Mouse (Mus musculus) neural tube, embryonic 15.5 days (tissue): ENCODE results near the gene Hist1h2bj. TPM values are rescaled to one million over a fixed set of nuclear protein-coding genes. Genes with fewer than 3 reads are reported as not detected.
"Not testable (repeated sequence)": the region's sequence is repeated elsewhere in the genome, so short reads cannot be mapped to it uniquely, and the experiment has no call there.

Experiments used
- ATAC-seq: fragments of 200-750 bp; cut with Nextera tagmentation; 2 replicates; pipeline ENCODE4 v1.8.0; 2017; ENCODE audit warnings: mild to moderate bottlenecking, moderate TSS enrichment, moderate library complexity; ENCODE audit not compliant: low FRiP score
- H3K27ac ChIP-seq: fragments of 300-500 bp; sonication (generic); replicated peaks from 2 replicates; pipeline ENCODE4 v1.5.1; 2015; ENCODE audit warnings: mild to moderate bottlenecking, inconsistent platforms
- H3K27me3 ChIP-seq: fragments of 300-500 bp; sonication (generic); replicated peaks from 2 replicates; pipeline ENCODE4 v1.6.1; 2015; ENCODE audit warnings: inconsistent platforms
- H3K36me3 ChIP-seq: fragments of 300-500 bp; sonication (generic); 2 replicates; pipeline ENCODE4 v1.6.1; 2015; ENCODE audit warnings: inconsistent platforms
- H3K4me1 ChIP-seq: fragments of 300-500 bp; sonication (generic); 2 replicates; pipeline ENCODE4 v1.6.1; 2015; ENCODE audit warnings: inconsistent platforms
- H3K4me2 ChIP-seq: fragments of 300-500 bp; sonication (generic); 2 replicates; pipeline ENCODE4 v1.6.1; 2015; ENCODE audit warnings: inconsistent platforms, mild to moderate bottlenecking, moderate library complexity
- H3K4me3 ChIP-seq: fragments of 300-500 bp; sonication (generic); replicated peaks from 2 replicates; pipeline ENCODE4 v1.5.1; 2015; ENCODE audit warnings: mild to moderate bottlenecking, inconsistent platforms
- H3K9ac ChIP-seq: fragments of 300-500 bp; sonication (generic); replicated peaks from 2 replicates; pipeline ENCODE4 v1.6.1; 2015; ENCODE audit warnings: mild to moderate bottlenecking, inconsistent platforms
- H3K9me3 ChIP-seq: fragments of 300-500 bp; sonication (generic); replicated peaks from 2 replicates; pipeline ENCODE4 v1.6.1; 2016; ENCODE audit warnings: inconsistent platforms
- WGBS: fragments of 180-500 bp; shearing (Covaris S2); methylation state at CpG from one replicate; pipeline ENCODE4 v1.1.7; 2015; ENCODE audit warnings: mixed read lengths; 5-methylcytosine and 5-hydroxymethylcytosine counted together
- polyA plus RNA-seq: library from polyadenylated mRNA; unstranded; fragments of >200 nt; fragmentation: Nextera tagmentation; extraction: Ambion mirVana; gene quantifications from 2 replicates; pipeline ENCODE4 v1.2.1, GENCODE M21; 2015

Hist1h2bj gene
- 2.0 and 7.2 TPM in 2 replicates for polyA plus RNA-seq

GRCm38 (mm10) chr13:22042568-22043502, at the start of gene Hist1h2bj, which contains the start of gene Hist1h2ag:
TSS of gene Hist1h2bj (plus strand) at chr13:22043214.
TSS of gene Hist1h2ag (minus strand) at chr13:22042944.
- peak within 1 kb of the TSS; percentile 84 for H3K27ac ChIP-seq
- not testable (repeated sequence) for H3K27me3 ChIP-seq, H3K36me3 ChIP-seq, H3K9me3 ChIP-seq
- peak within 1 kb of the TSS; percentile 44 for H3K4me3 ChIP-seq
- whole genome bisulfite sequencing: 0% methylated on average over 42 of the region's 80 CpGs
- ATAC-seq: peak; percentile 92
- H3K4me2 ChIP-seq: peak within 1 kb of the TSS; percentile 78
- peak within 1 kb of the TSS; percentile 47 for H3K9ac ChIP-seq
- H3K4me1 ChIP-seq: peaks cover 24% of the 10 kb centered on the region

- no peak overlapping the region for H3K27ac ChIP-seq
- H3K4me1 ChIP-seq: peaks cover 14% of the 10 kb centered on the region
- H3K9me3 ChIP-seq: no peaks in the 10 kb centered on the region
- WGBS: 2% methylated on average over 22 of the region's 22 CpGs
- no peak overlapping the region for H3K4me2 ChIP-seq
- peaks cover 71% of the 10 kb centered on the region for H3K27me3 ChIP-seq
- no peaks in the 10 kb centered on the region for H3K36me3 ChIP-seq
- ATAC-seq: no peak
- H3K4me3 ChIP-seq: no peak overlapping the region
- H3K9ac ChIP-seq: no peak overlapping the region
These were observed 48.9 kb upstream of the Hist1h2bj start for GRCm38 (mm10) chr13:21993957-21994738.

GRCm38 (mm10) chr13:21994896-21995295, 48.1 kb upstream of the Hist1h2bj start:
- H3K4me2 ChIP-seq: peak overlapping the region; percentile 42
- H3K27ac ChIP-seq: no peak overlapping the region
- peaks cover 14% of the 10 kb centered on the region for H3K4me1 ChIP-seq
- H3K9me3 ChIP-seq: no peaks in the 10 kb centered on the region
- H3K27me3 ChIP-seq: peaks cover 76% of the 10 kb centered on the region
- no peaks in the 10 kb centered on the region for H3K36me3 ChIP-seq
- 7% methylated on average over 8 of the region's 8 CpGs for WGBS
- H3K9ac ChIP-seq: no peak overlapping the region
- H3K4me3 ChIP-seq: peak overlapping the region; percentile 14; the same call in 1 of the 2 replicates
- ATAC-seq: no peak

- Histone ChIP-seq H3K9ac (no peak overlapping the region), H3K4me2 (peak overlapping the region; percentile 42), H3K4me3 (peak overlapping the region; percentile 14), H3K36me3 (no peaks in the 10 kb centered on the region), H3K27ac (no peak overlapping the region), H3K9me3 (no peaks in the 10 kb centered on the region), H3K27me3 (peaks cover 78% of the 10 kb centered on the region), H3K4me1 (peaks cover 14% of the 10 kb centered on the region)
- 1% methylated on average over 21 of the region's 21 CpGs for WGBS
- no peak for ATAC-seq
These were observed 47.6 kb upstream of the Hist1h2bj start for GRCm38 (mm10) chr13:21995331-21995914.

- Histone ChIP-seq H3K27ac (no peak overlapping the region), H3K4me2 (peak overlapping the region; percentile 30), H3K4me1 (peaks cover 14% of the 10 kb centered on the region), H3K36me3 (no peaks in the 10 kb centered on the region), H3K27me3 (peaks cover 82% of the 10 kb centered on the region), H3K9me3 (no peaks in the 10 kb centered on the region), H3K9ac (no peak overlapping the region), H3K4me3 (0 out of 2 replicates have a peak overlapping the region, but pooled peaks have one; percentile 12)
- no peak for ATAC-seq
- 3% methylated on average over 12 of the region's 12 CpGs for WGBS
These were observed 46.7 kb upstream of the Hist1h2bj start for GRCm38 (mm10) chr13:21996101-21996839.

- Histone ChIP-seq H3K9ac (no peak overlapping the region), H3K4me2 (peak overlapping the region; percentile 30), H3K4me3 (0 out of 2 replicates have a peak overlapping the region, but pooled peaks have one; percentile 12), H3K9me3 (no peaks in the 10 kb centered on the region), H3K27ac (no peak overlapping the region), H3K27me3 (peaks cover 84% of the 10 kb centered on the region), H3K36me3 (no peaks in the 10 kb centered on the region), H3K4me1 (peaks cover 14% of the 10 kb centered on the region)
- WGBS: under 1% methylated on average over 13 of the region's 13 CpGs
- ATAC-seq: no peak
These were observed 46.2 kb upstream of the Hist1h2bj start for GRCm38 (mm10) chr13:21996840-21997185.

GRCm38 (mm10) chr13:21997201-21997820, 45.7 kb upstream of the Hist1h2bj start:
- H3K4me2 ChIP-seq: peak overlapping the region; percentile 30; the same call in 1 of the 2 replicates
- ATAC-seq: no peak
- no peak overlapping the region for H3K9ac ChIP-seq
- H3K36me3 ChIP-seq: no peaks in the 10 kb centered on the region
- H3K27ac ChIP-seq: no peak overlapping the region
- H3K9me3 ChIP-seq: no peaks in the 10 kb centered on the region
- 0 out of 2 replicates have a peak overlapping the region, but pooled peaks have one; percentile 12 for H3K4me3 ChIP-seq
- whole genome bisulfite sequencing: 1% methylated on average over 21 of the region's 21 CpGs
- peaks cover 89% of the 10 kb centered on the region for H3K27me3 ChIP-seq
- peaks cover 14% of the 10 kb centered on the region for H3K4me1 ChIP-seq

GRCm38 (mm10) chr13:21997821-21998220, 45.2 kb upstream of the Hist1h2bj start:
- WGBS: 10% methylated on average over 4 of the region's 4 CpGs
- H3K27ac ChIP-seq: no peak overlapping the region
- H3K4me3 ChIP-seq: no peak overlapping the region
- no peaks in the 10 kb centered on the region for H3K9me3 ChIP-seq
- peaks cover 14% of the 10 kb centered on the region for H3K4me1 ChIP-seq
- H3K4me2 ChIP-seq: no peak overlapping the region
- ATAC-seq: no peak
- H3K9ac ChIP-seq: no peak overlapping the region
- H3K36me3 ChIP-seq: no peaks in the 10 kb centered on the region
- peaks cover 92% of the 10 kb centered on the region for H3K27me3 ChIP-seq

GRCm38 (mm10) chr13:21998412-21998811, 44.6 kb upstream of the Hist1h2bj start:
- WGBS: 20% methylated on average over 3 of the region's 3 CpGs
- Histone ChIP-seq H3K36me3 (no peaks in the 10 kb centered on the region), H3K4me2 (no peak overlapping the region), H3K9ac (no peak overlapping the region), H3K4me1 (peaks cover 14% of the 10 kb centered on the region), H3K27ac (no peak overlapping the region), H3K4me3 (no peak overlapping the region), H3K27me3 (peaks cover 95% of the 10 kb centered on the region), H3K9me3 (no peaks in the 10 kb centered on the region)
- no peak for ATAC-seq

- 32% methylated on average over 4 of the region's 4 CpGs for WGBS
- H3K4me1 ChIP-seq: peaks cover 14% of the 10 kb centered on the region
- no peak overlapping the region for H3K27ac ChIP-seq
- ATAC-seq: no peak
- no peak overlapping the region for H3K9ac ChIP-seq
- H3K27me3 ChIP-seq: peaks cover 95% of the 10 kb centered on the region
- H3K36me3 ChIP-seq: no peaks in the 10 kb centered on the region
- no peak overlapping the region for H3K4me3 ChIP-seq
- no peak overlapping the region for H3K4me2 ChIP-seq
- H3K9me3 ChIP-seq: no peaks in the 10 kb centered on the region
These were observed 43.9 kb upstream of the Hist1h2bj start for GRCm38 (mm10) chr13:21999147-21999546.
